Mouse (Mus musculus) lung, postnatal 0 days (tissue): ENCODE results near the gene Rapgef2.

Experiments used
- CTCF ChIP-seq: IDR thresholded peaks from 2 replicates; pipeline ENCODE4 v1.5.1; 2016; ENCODE audit warnings: antibody characterized with exemption, mild to moderate bottlenecking
- EP300 ChIP-seq: IDR thresholded peaks from 2 replicates; pipeline ENCODE4 v1.6.1; 2016; ENCODE audit warnings: antibody characterized with exemption, mild to moderate bottlenecking, control low read depth

DNA sequence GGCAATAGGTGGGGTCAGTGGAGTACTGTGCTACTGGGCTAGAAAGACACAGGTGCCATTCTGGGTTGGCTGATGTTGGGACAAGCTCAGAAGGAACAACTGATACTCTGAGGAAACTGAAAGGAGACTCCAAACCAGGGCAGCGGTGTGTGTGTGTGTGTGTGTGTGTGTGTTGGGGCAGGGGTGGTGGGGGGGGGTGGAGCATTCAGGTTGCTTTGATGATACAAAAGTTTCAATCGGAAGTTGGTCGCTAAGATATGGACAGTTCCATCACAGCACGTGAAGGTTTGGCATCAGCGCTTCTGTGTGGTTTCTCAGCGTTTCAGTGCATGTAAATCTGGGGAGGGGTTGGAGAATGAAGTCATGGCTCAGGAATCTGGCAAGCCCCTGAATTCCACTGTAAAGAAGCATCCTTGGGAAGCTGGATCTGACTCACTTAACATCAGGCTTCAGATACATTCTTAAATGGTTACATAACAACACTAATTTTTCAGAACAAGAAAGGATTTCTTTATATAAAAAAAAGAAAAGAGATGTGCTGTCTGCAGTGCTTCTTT is 157.2 kb downstream of the Rapgef2 start:
- no peak for TF ChIP-seq CTCF
- no peak for TF ChIP-seq EP300
